Mouse (Mus musculus) intestine, embryonic 14.5 days (tissue): ENCODE data around the gene Mrps27. TPM values are rescaled to one million over a fixed set of nuclear protein-coding genes. Genes with fewer than 3 reads are reported as not detected.

Experiments
- ATAC-seq: fragments of 200-750 bp; cut with Nextera tagmentation; replicated peaks from 2 replicates; pipeline ENCODE4 v1.8.0; 2017; ENCODE audit warnings: low read depth, moderate number of reproducible peaks, moderate TSS enrichment, moderate library complexity; ENCODE audit not compliant: low FRiP score, low TSS enrichment
- DNase-seq: peaks from one replicate; pipeline ENCODE4 v3.0.0-alpha.2; 2018; ENCODE audit warnings: low spot score
- H3K27ac ChIP-seq: fragments of 300-500 bp; sonication (generic); 2 replicates; pipeline ENCODE4 v1.5.1; 2014; ENCODE audit warnings: low read depth, mild to moderate bottlenecking, control low read depth
- H3K27me3 ChIP-seq: fragments of 300-500 bp; sonication (generic); replicated peaks from 2 replicates; pipeline ENCODE4 v1.6.1; 2014; ENCODE audit warnings: low read length, control low read depth; ENCODE audit not compliant: control insufficient read depth, insufficient read depth
- H3K36me3 ChIP-seq: fragments of 300-500 bp; sonication (generic); 2 replicates; pipeline ENCODE4 v1.6.1; 2014; ENCODE audit warnings: low read length, control low read depth; ENCODE audit not compliant: control insufficient read depth, insufficient read depth
- H3K4me1 ChIP-seq: fragments of 300-500 bp; sonication (generic); replicated peaks from 2 replicates; pipeline ENCODE4 v1.6.1; 2014; ENCODE audit warnings: low read length, control low read depth, mixed read lengths; ENCODE audit not compliant: control insufficient read depth, insufficient read depth
- H3K4me2 ChIP-seq: fragments of 300-500 bp; sonication (generic); 2 replicates; pipeline ENCODE4 v1.6.1; 2014; ENCODE audit warnings: low read length
- H3K4me3 ChIP-seq: fragments of 300-500 bp; sonication (generic); 2 replicates; pipeline ENCODE4 v1.5.1; 2014; ENCODE audit warnings: low read depth, low read length, control low read depth, mixed read lengths
- H3K9ac ChIP-seq: fragments of 300-500 bp; sonication (generic); 2 replicates; pipeline ENCODE4 v1.6.1; 2014; ENCODE audit warnings: mild to moderate bottlenecking, low read length
- H3K9me3 ChIP-seq: fragments of 300-500 bp; sonication (generic); 2 replicates; pipeline ENCODE4 v1.6.1; 2016; ENCODE audit warnings: low read length, control low read depth; ENCODE audit not compliant: control insufficient read depth
- WGBS: fragments of 180-500 bp; shearing (Covaris S2); extraction: QIAGEN DNeasy Blood & Tissue Kit; methylation state at CpG from one replicate; pipeline ENCODE4 v1.1.7; 2014; 5-methylcytosine and 5-hydroxymethylcytosine counted together
- polyA plus RNA-seq: library from polyadenylated mRNA; unstranded; fragments of >200 nt; fragmentation: Nextera tagmentation; extraction: Ambion mirVana; gene quantifications from 2 replicates; pipeline ENCODE4 v1.2.1, GENCODE M21; 2014

Gene Mrps27
- polyA plus RNA-seq, 1 experiment from 2014 or later: 71.1 TPM

DNA sequence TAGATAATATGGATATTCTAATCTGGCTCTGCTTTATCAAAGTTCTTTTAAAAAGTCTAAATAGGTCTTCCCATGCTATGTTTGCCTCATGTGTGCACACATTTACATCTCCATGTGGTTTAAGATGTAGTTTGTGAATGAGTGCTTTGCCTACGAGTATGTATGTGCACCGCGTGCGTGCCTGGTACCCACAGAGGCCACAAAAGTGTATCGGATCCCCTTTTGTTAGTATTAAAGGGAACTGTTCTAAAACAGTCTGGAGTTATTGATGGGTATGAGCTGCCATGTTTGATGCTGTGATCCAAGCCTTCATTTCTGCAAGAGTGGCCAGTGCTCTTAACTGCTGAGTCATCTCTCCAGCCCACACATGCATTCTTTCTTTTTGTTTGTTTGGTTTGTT, 26.7 kb downstream of the Mrps27 start:
- H3K27me3 ChIP-seq: no peaks in the 10 kb centered on the region
- no peaks in the 10 kb centered on the region for H3K9me3 ChIP-seq
- WGBS: 88% methylated on average over 5 of the region's 5 CpGs
- peaks cover 6% of the 10 kb centered on the region; the same call in 1 of the 2 replicates for H3K4me1 ChIP-seq
- H3K4me3 ChIP-seq: no peak overlapping the region
- peaks cover 19% of the 10 kb centered on the region for H3K36me3 ChIP-seq
- no peak overlapping the region for H3K9ac ChIP-seq
- ATAC-seq: no peak
- no peak overlapping the region for H3K27ac ChIP-seq
- H3K4me2 ChIP-seq: no peak overlapping the region
- DNase-seq: no peak

DNA sequence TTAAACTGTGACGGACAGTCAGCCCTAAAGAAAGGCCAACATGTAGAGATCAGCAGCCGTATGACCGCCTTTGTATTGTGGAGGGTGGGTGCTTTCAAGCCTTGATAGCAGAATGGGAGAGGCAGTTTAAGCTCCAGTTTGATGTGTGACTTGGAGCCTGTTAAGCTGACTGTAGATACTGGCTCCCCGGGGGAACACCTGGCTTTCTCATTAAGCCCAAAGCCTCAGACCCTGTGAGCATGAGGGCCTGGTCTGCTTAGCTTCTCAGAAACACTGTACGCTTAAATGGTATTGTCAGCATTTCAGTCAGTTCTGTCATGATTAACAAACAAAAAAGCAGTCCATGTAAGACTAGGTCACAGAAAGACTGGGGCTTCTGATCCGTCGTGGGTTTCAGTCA, 29.1 kb downstream of the Mrps27 start:
- Histone ChIP-seq H3K27ac (0 out of 2 replicates have a peak overlapping the region, but pooled peaks have one; percentile 6), H3K4me1 (peaks cover 6% of the 10 kb centered on the region; the same call in 1 of the 2 replicates), H3K4me3 (no peak overlapping the region), H3K4me2 (no peak overlapping the region), H3K9me3 (no peaks in the 10 kb centered on the region), H3K9ac (no peak overlapping the region), H3K27me3 (no peaks in the 10 kb centered on the region), H3K36me3 (peaks cover 5% of the 10 kb centered on the region; the same call in 1 of the 2 replicates)
- ATAC-seq (no peak), DNase-seq (no peak)
- WGBS: 64% methylated on average over 7 of the region's 7 CpGs

DNA sequence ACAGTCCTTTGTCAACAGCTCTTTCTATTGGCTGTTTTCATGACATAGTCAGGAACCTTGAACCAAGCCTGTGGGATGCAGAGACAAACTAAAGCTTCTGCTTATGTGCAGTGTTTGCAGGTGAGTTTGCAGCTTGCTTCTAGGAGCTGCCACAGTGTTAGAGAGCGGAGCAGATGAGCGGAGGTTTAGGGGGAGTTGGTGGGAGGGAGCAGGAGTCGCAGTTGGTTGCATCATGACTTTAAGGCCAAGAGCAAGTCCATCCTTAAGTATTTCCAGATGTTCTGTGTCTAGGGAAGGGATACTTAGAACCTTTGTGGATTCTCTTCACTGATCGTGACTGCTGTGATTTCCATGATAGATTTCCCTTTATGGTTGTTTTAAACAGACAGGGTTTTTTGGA, 29.6 kb downstream of the Mrps27 start:
- 47% methylated on average over 4 of the region's 4 CpGs for WGBS
- DNase-seq (no peak), ATAC-seq (peak; percentile 58; the same call in 1 of the 2 replicates)
- 0 out of 2 replicates have a peak overlapping the region, but pooled peaks have one; percentile 6 for H3K27ac ChIP-seq
- H3K9ac ChIP-seq: no peak overlapping the region
- H3K4me1 ChIP-seq: peaks cover 6% of the 10 kb centered on the region; the same call in 1 of the 2 replicates
- no peaks in the 10 kb centered on the region for H3K9me3 ChIP-seq
- no peaks in the 10 kb centered on the region for H3K27me3 ChIP-seq
- peaks cover 6% of the 10 kb centered on the region; the same call in 1 of the 2 replicates for H3K36me3 ChIP-seq
- H3K4me3 ChIP-seq: no peak overlapping the region
- H3K4me2 ChIP-seq: no peak overlapping the region

DNA sequence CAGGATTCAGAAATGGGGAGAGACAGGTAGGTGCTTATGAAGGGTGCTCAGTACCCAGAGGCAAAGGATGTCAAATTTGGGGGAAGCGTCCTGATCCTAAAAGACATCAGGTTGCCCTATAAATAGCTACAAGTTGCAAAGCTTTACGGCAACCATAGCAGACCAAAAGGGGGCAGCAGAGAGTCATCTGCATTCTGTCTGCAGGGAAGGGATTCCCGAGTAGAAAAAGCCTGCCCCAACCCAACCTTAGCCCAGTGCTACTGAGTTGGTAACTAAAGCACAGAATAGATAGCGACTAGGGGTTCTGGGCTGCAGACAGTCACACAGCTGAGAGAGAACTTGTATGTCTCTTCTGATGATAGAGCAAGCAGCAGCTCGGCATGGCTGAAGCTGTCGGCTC, 31.0 kb downstream of the Mrps27 start:
- H3K9me3 ChIP-seq: no peaks in the 10 kb centered on the region
- H3K9ac ChIP-seq: no peak overlapping the region
- no peaks in the 10 kb centered on the region for H3K27me3 ChIP-seq
- H3K36me3 ChIP-seq: peaks cover 11% of the 10 kb centered on the region; the same call in 1 of the 2 replicates
- DNase-seq (peak; percentile 92), ATAC-seq (no peak)
- H3K27ac ChIP-seq: no peak overlapping the region
- no peak overlapping the region for H3K4me3 ChIP-seq
- H3K4me1 ChIP-seq: peaks cover 6% of the 10 kb centered on the region; the same call in 1 of the 2 replicates
- WGBS: 40% methylated on average over 6 of the region's 6 CpGs
- no peak overlapping the region for H3K4me2 ChIP-seq

DNA sequence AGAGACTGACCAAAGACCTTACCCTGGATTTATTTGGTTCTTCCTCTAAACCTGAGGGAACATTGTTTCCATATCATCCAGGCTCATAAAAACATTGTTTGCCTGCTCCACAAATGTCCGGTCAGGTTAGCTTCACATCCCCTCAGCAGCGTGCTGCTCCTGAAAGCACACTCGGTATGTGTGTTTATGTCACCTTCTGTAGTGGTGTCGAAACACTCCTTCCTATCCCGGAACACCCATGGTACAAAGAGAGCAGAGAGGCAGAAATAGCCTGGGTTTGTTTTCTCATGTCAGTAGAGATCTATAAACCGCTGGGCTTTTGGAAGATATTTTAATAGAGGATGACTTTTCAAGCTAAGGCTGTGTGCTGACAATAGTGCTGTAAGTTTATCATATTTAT, 32.5 kb downstream of the Mrps27 start:
- 72% methylated on average over 6 of the region's 6 CpGs for WGBS
- Histone ChIP-seq H3K36me3 (peaks cover 14% of the 10 kb centered on the region; the same call in 1 of the 2 replicates), H3K9ac (no peak overlapping the region), H3K27ac (no peak overlapping the region), H3K4me3 (no peak overlapping the region), H3K4me2 (no peak overlapping the region), H3K9me3 (no peaks in the 10 kb centered on the region), H3K27me3 (no peaks in the 10 kb centered on the region), H3K4me1 (peaks cover 6% of the 10 kb centered on the region; the same call in 1 of the 2 replicates)
- no peak for ATAC-seq
- no peak for DNase-seq

DNA sequence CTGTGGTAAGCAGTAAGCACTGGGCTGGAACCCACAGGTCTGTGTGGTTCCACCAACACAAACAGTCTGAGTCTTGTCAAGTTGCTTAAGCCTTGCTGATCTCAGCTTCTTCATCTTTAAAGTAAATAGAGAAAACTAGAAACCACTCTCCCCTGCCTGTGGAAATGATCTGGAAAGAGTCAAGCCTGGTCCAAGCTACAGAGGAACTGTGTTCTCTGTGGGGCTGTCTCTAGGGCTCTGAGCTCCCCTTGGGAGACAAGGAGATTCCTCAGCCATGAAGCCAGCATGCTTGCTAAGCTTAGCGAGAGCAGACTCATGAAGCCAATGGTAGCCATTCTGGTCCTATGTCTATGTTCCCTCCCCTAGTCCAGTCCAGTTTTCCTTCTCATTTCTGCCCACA, 33.6 kb downstream of the Mrps27 start:
- no peak for ATAC-seq
- 88% methylated on average over 1 of the region's 1 CpGs for WGBS
- H3K4me3 ChIP-seq: no peak overlapping the region

DNA sequence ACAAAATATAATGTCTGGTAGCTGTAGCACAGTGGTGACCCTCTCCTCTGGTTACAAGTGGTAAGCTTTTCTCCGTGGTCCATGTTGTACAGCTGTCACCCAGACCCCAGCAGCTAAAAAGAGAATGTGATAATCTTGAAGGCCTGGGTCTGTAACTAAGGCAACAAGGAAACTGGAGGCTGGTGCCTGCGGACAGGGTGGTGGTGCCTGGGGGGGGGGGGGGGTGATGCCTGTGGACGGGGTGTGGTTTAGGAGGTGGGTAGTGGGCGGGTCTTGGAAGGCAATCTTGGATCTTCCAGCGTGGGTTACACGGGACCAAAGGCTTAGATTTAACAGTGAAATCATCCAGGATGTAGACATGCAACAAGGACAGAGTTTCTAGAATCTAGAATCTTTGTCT, 37.8 kb downstream of the Mrps27 start:
- 62% methylated on average over 6 of the region's 6 CpGs for WGBS
- ATAC-seq: no peak
- H3K27ac ChIP-seq: no peak overlapping the region
- DNase-seq: no peak
- H3K4me1 ChIP-seq: no peaks in the 10 kb centered on the region
- H3K9ac ChIP-seq: no peak overlapping the region
- H3K4me2 ChIP-seq: no peak overlapping the region
- no peaks in the 10 kb centered on the region for H3K27me3 ChIP-seq
- H3K9me3 ChIP-seq: no peaks in the 10 kb centered on the region
- no peak overlapping the region for H3K4me3 ChIP-seq
- H3K36me3 ChIP-seq: peaks cover 12% of the 10 kb centered on the region; the same call in 1 of the 2 replicates

More for the DNA sequence above, 33.6 kb downstream of the Mrps27 start:
- no peak overlapping the region for H3K4me2 ChIP-seq
- H3K36me3 ChIP-seq: peaks cover 12% of the 10 kb centered on the region; the same call in 1 of the 2 replicates
- H3K27me3 ChIP-seq: no peaks in the 10 kb centered on the region
- H3K9ac ChIP-seq: no peak overlapping the region
- no peaks in the 10 kb centered on the region for H3K9me3 ChIP-seq
- H3K4me1 ChIP-seq: peaks cover 6% of the 10 kb centered on the region; the same call in 1 of the 2 replicates
- no peak for DNase-seq
- H3K27ac ChIP-seq: no peak overlapping the region

DNA sequence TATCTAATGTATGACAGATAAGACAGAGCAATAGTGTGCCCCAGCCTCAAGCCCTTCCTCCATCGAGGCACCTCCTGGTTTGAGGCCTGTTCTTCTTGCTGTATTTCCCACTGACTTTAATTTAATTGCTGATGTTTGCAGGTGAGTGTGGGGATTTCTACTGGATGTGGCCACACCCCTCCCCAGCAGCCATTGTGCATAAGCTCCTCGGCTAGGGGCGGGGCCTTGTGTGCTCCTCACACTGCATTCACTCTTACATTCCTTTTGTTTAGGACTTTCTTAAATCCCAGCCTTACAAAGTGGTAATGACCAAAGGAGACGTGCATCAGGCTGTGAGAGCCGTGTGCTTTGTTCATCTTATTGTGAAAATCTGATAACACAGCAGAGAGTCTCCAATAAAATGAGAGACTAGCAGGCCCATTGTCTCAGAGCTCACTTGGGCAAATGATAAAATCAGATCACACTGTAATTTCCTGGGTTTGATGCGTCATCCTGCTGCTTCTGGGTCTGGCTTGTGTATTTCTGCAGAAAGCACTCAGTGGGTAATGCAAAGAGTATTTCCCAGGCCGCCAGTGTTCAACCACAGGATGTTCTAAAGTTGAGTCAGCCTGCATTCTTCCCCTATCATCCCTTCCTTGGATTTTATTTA, 40.1 kb downstream of the Mrps27 start:
- 77% methylated on average over 7 of the region's 7 CpGs for WGBS
- ATAC-seq: no peak

DNA sequence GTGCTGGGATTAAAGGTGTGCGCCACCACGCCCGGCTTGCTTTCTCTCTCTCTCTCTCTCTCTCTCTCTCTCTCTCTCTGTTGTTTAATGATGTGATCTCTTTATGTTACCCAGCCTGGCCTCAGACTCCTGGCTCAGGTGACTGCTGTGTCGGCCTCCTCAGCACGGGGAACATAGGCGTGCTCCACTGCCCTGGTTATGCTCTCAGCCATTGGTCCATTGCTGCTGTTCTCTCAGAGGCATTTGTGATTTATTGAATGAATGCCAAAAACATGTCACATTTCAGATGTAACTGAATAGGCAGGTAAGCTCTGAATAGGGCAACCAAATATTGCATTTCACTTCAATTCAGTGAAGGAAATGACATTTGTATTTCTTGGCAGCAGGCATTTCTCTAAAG, 41.3 kb downstream of the Mrps27 start:
- H3K4me3 ChIP-seq: no peak overlapping the region
- WGBS: 93% methylated on average over 6 of the region's 6 CpGs
- no peak for DNase-seq
- H3K4me1 ChIP-seq: no peaks in the 10 kb centered on the region; the same call in 1 of the 2 replicates
- ATAC-seq: no peak
- H3K27me3 ChIP-seq: no peaks in the 10 kb centered on the region
- H3K4me2 ChIP-seq: no peak overlapping the region
- H3K27ac ChIP-seq: no peak overlapping the region
- H3K9me3 ChIP-seq: no peaks in the 10 kb centered on the region
- no peak overlapping the region for H3K9ac ChIP-seq
- 0 out of 2 replicates have a peak, but pooled peaks cover 6% of the 10 kb centered on the region for H3K36me3 ChIP-seq

More for the DNA sequence above, 40.1 kb downstream of the Mrps27 start:
- Histone ChIP-seq H3K4me2 (no peak overlapping the region), H3K36me3 (0 out of 2 replicates have a peak, but pooled peaks cover 6% of the 10 kb centered on the region), H3K27ac (no peak overlapping the region), H3K9me3 (no peaks in the 10 kb centered on the region), H3K9ac (no peak overlapping the region), H3K4me1 (no peaks in the 10 kb centered on the region; the same call in 1 of the 2 replicates), H3K4me3 (no peak overlapping the region), H3K27me3 (no peaks in the 10 kb centered on the region)
- no peak for DNase-seq
